Mouse (Mus musculus): ENCODE measurements at regions not wholly inside any gene's neighbourhood (a gene's known extent, or its start where the extent isn't known, plus 50 kb on each side); places are given as distances from the start of the nearest gene placed in this dataset.

DNA sequence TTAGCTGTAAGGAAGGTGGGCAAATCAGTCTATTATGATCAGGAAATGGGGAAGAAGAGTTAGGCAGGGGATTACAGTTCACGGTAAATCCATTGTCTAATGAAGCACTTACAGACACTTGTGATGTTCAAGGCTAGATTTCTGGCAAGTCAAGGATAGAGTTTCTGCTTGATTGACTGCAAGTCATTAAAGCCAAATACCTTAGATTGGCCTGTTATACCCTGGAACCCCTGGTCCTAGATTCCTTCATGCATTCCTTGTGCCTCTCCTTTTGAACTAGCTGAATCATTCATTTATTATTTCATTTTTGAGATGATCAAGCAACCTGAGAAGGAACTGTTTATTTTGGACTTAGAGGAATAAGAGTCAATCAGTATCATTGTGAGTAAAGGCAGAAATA is 597.9 kb downstream of the Ptprc start:
- Histone ChIP-seq H3K9ac (ENCODE audit: low read depth, low read length) (no peak overlapping the region), H3K4me1 (ENCODE audit: control insufficient read depth, insufficient read depth, low read length) (no peaks in the 10 kb centered on the region), H3K27me3 (ENCODE audit: control insufficient read depth, insufficient read depth, low read depth, low read length) (no peaks in the 10 kb centered on the region), H3K9me3 (replicated peaks; ENCODE audit: control insufficient read depth, low read length, poor library complexity, severe bottlenecking) (no peaks in the 10 kb centered on the region), H3K4me2 (ENCODE audit: low read length) (no peak overlapping the region), H3K36me3 (ENCODE audit: control insufficient read depth, insufficient read depth, low read length) (no peaks in the 10 kb centered on the region), H3K27ac (ENCODE audit: low read length) (no peak overlapping the region), H3K4me3 (ENCODE audit: low read depth, low read length) (no peak overlapping the region)
- 57% methylated on average over 1 of the region's 1 CpGs for WGBS
- ATAC-seq, result no peak

- WGBS, result 84% methylated on average over 9 of the region's 9 CpGs
- H3K36me3 ChIP-seq (ENCODE audit: control insufficient read depth, insufficient read depth, low read length), result no peaks in the 10 kb centered on the region
- no peak overlapping the region for H3K9ac ChIP-seq (ENCODE audit: low read depth, low read length)
- no peak overlapping the region for H3K4me3 ChIP-seq (ENCODE audit: low read depth, low read length)
- no peak overlapping the region for H3K27ac ChIP-seq (ENCODE audit: low read length)
- no peak overlapping the region for H3K4me2 ChIP-seq (ENCODE audit: low read length)
- ATAC-seq, result no peak
- H3K4me1 ChIP-seq (ENCODE audit: control insufficient read depth, insufficient read depth, low read length), result no peaks in the 10 kb centered on the region
- H3K9me3 ChIP-seq (replicated peaks; ENCODE audit: control insufficient read depth, low read length, poor library complexity, severe bottlenecking), result no peaks in the 10 kb centered on the region
- H3K27me3 ChIP-seq (ENCODE audit: control insufficient read depth, insufficient read depth, low read depth, low read length), result no peaks in the 10 kb centered on the region
Observed at GRCm38 (mm10) chr1:137576174-137576573, 599.3 kb downstream of the Ptprc start.

DNA sequence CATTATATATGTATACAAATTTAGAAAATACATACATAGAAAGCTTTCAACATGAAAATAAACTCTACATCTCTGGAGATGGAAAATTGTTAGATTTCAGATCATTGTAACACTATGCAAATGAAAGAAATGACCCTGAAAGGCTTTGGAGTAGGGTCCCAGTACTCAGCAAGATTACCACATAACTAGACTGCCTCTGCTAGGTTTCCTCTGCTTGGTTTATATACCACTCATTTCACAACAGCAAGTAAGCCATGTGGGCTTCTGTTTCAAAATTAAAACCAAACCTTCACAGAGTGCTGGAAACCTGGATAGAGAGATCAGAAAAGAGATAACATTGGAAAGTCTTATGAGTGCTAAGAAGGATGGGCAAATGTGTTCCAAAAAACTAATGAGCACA is 600.1 kb downstream of the Ptprc start:
- no peak for ATAC-seq
- H3K4me2 ChIP-seq (ENCODE audit: low read length), result no peak overlapping the region
- H3K4me3 ChIP-seq (ENCODE audit: low read depth, low read length), result no peak overlapping the region

DNA sequence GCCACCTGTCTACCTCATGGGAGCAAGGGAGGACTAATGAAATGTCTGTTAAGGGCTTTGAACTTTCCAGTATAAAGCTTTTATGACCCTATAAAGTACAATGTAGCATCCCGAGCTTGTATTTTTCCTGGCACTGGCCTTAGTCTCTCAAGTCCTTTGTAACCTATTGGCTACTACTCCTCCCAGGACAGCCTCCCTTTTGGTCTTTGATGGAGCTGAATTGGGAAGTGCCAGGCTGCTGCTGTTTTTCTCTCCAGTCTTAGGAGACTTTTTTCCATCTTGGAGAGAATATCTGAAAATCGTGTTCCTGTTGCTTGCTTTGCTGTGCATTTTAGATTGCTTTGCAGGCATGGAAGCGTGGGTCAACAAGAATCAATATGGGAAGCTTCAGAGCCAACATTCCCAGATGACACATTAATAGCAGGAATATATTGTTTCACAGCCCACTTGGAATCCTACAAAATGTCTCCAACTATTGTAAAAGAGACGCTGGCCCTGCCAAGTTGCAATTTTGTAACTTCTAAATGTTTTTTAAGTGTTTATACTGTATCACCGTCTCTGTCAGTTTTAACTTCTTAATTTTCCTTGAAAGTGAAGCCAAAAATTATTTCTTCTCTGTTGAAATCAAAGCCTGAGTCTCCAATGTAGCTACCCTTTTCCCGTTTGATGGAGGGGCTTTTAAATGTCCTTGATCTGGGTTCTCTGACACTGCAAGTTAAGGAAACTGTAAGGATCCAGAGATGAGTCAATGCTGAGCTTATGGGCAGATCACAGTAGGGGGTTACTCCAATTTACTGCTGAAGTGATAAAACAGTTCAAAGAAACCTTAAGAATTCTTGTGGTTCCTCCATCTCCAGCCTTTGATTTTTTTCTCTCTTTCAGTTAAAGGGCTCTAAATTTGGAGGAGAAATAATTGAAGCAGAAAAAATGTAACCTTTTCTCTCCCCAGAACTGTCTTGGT is 603.3 kb downstream of the Ptprc start:
- Histone ChIP-seq H3K27ac (ENCODE audit: low read length) (no peak overlapping the region), H3K4me2 (ENCODE audit: low read length) (no peak overlapping the region), H3K9ac (ENCODE audit: low read depth, low read length) (no peak overlapping the region), H3K27me3 (ENCODE audit: control insufficient read depth, insufficient read depth, low read depth, low read length) (no peaks in the 10 kb centered on the region), H3K9me3 (replicated peaks; ENCODE audit: control insufficient read depth, low read length, poor library complexity, severe bottlenecking) (no peaks in the 10 kb centered on the region), H3K36me3 (ENCODE audit: control insufficient read depth, insufficient read depth, low read length) (no peaks in the 10 kb centered on the region), H3K4me3 (ENCODE audit: low read depth, low read length) (no peak overlapping the region), H3K4me1 (ENCODE audit: control insufficient read depth, insufficient read depth, low read length) (no peaks in the 10 kb centered on the region)
- no peak for ATAC-seq
- 79% methylated on average over 6 of the region's 6 CpGs for WGBS

More for the DNA sequence above, 600.1 kb downstream of the Ptprc start:
- H3K9me3 ChIP-seq (replicated peaks; ENCODE audit: control insufficient read depth, low read length, poor library complexity, severe bottlenecking), result no peaks in the 10 kb centered on the region
- H3K9ac ChIP-seq (ENCODE audit: low read depth, low read length), result no peak overlapping the region
- no peak overlapping the region for H3K27ac ChIP-seq (ENCODE audit: low read length)
- H3K36me3 ChIP-seq (ENCODE audit: control insufficient read depth, insufficient read depth, low read length), result no peaks in the 10 kb centered on the region
- no peaks in the 10 kb centered on the region for H3K27me3 ChIP-seq (ENCODE audit: control insufficient read depth, insufficient read depth, low read depth, low read length)
- H3K4me1 ChIP-seq (ENCODE audit: control insufficient read depth, insufficient read depth, low read length), result no peaks in the 10 kb centered on the region

DNA sequence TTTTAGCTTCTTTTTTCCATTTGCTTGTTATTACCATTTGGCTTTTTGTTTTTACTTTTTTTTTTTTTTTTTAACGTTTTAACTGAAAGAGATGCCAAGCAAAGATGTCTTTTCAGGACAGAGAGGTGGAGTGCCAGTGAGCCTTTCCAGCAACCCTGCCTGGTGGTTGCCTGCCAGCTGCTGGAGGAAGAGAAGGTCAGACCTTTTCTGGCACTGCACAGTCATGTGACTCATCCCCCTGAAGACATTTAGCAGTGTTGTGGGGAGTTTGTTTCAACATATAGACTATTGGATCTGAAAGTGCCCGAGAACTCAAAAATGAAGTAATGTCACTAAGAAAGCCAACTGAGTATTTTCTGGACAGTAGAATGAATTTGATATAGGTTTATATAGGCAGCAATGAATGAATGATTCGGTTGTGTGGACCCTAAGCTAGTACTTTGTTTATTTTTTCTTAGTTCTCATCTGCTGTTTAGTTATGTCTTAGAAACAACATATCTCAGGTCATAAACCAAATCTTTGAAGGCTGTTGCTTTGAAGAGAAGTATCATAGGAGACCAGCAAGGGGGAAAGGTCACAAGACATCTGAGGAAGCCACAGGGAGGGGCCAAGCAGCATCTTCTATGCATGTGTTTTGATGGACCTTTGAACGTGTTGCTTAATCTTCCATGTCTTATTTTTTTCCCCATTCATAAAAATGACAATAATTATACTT is 604.2 kb downstream of the Ptprc start:
- no peaks in the 10 kb centered on the region for H3K9me3 ChIP-seq (replicated peaks; ENCODE audit: control insufficient read depth, low read length, poor library complexity, severe bottlenecking)
- H3K36me3 ChIP-seq (ENCODE audit: control insufficient read depth, insufficient read depth, low read length), result no peaks in the 10 kb centered on the region
- H3K4me1 ChIP-seq (ENCODE audit: control insufficient read depth, insufficient read depth, low read length), result no peaks in the 10 kb centered on the region
- 77% methylated on average over 4 of the region's 4 CpGs for WGBS
- no peak overlapping the region for H3K9ac ChIP-seq (ENCODE audit: low read depth, low read length)
- H3K27ac ChIP-seq (ENCODE audit: low read length), result no peak overlapping the region
- H3K4me2 ChIP-seq (ENCODE audit: low read length), result no peak overlapping the region
- no peak for ATAC-seq
- no peak overlapping the region for H3K4me3 ChIP-seq (ENCODE audit: low read depth, low read length)
- H3K27me3 ChIP-seq (ENCODE audit: control insufficient read depth, insufficient read depth, low read depth, low read length), result no peaks in the 10 kb centered on the region

- no peak overlapping the region for H3K27ac ChIP-seq (ENCODE audit: low read length)
- H3K4me1 ChIP-seq (ENCODE audit: control insufficient read depth, insufficient read depth, low read length), result no peaks in the 10 kb centered on the region
- no peak overlapping the region for H3K4me3 ChIP-seq (ENCODE audit: low read depth, low read length)
- no peak overlapping the region for H3K9ac ChIP-seq (ENCODE audit: low read depth, low read length)
- no peaks in the 10 kb centered on the region for H3K9me3 ChIP-seq (replicated peaks; ENCODE audit: control insufficient read depth, low read length, poor library complexity, severe bottlenecking)
- H3K27me3 ChIP-seq (ENCODE audit: control insufficient read depth, insufficient read depth, low read depth, low read length), result no peaks in the 10 kb centered on the region
- ATAC-seq, result no peak
- H3K4me2 ChIP-seq (ENCODE audit: low read length), result no peak overlapping the region
- H3K36me3 ChIP-seq (ENCODE audit: control insufficient read depth, insufficient read depth, low read length), result no peaks in the 10 kb centered on the region
- WGBS, result 95% methylated on average over 1 of the region's 1 CpGs
Observed at GRCm38 (mm10) chr1:137567526-137567925, 607.3 kb upstream of the Nr5a2 start.

DNA sequence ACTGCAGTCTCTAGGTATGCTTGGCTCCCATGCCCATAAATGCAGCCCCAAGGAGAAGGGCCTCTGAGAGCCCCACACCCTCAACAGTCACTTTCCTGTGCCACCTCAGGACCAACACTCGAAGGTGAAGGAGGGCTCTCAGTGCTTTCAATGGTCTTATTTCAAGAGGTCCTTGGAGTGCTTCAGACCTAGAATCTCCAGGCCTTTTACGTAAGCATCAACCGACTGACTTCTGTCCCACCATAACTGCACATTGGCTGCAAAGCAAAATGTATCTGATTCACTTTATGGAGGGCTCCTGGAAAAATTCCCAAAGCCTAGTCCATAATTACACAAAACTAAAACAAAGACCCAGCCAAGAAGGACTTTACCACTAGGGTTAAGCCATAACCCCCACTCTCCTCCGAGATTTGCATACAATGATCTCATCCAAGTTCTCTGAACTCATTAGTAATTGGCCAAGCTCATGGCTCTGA is 605.4 kb upstream of the Nr5a2 start:
- Histone ChIP-seq H3K9ac (ENCODE audit: low read depth, low read length) (no peak overlapping the region), H3K4me1 (ENCODE audit: control insufficient read depth, insufficient read depth, low read length) (no peaks in the 10 kb centered on the region), H3K27me3 (ENCODE audit: control insufficient read depth, insufficient read depth, low read depth, low read length) (no peaks in the 10 kb centered on the region), H3K27ac (ENCODE audit: low read length) (no peak overlapping the region), H3K4me2 (ENCODE audit: low read length) (no peak overlapping the region), H3K9me3 (replicated peaks; ENCODE audit: control insufficient read depth, low read length, poor library complexity, severe bottlenecking) (no peaks in the 10 kb centered on the region), H3K4me3 (ENCODE audit: low read depth, low read length) (no peak overlapping the region), H3K36me3 (ENCODE audit: control insufficient read depth, insufficient read depth, low read length) (no peaks in the 10 kb centered on the region)
- WGBS, result 89% methylated on average over 4 of the region's 4 CpGs
- ATAC-seq, result no peak

GRCm38 (mm10) chr1:137561686-137562085 is 601.4 kb upstream of the Nr5a2 start:
- 77% methylated on average over 3 of the region's 3 CpGs for WGBS
- no peak for ATAC-seq
- H3K4me3 ChIP-seq (ENCODE audit: low read depth, low read length), result no peak overlapping the region

More at GRCm38 (mm10) chr1:137561686-137562085, 601.4 kb upstream of the Nr5a2 start:
- Histone ChIP-seq H3K4me2 (ENCODE audit: low read length) (no peak overlapping the region), H3K27ac (ENCODE audit: low read length) (no peak overlapping the region), H3K27me3 (ENCODE audit: control insufficient read depth, insufficient read depth, low read depth, low read length) (no peaks in the 10 kb centered on the region), H3K9ac (ENCODE audit: low read depth, low read length) (no peak overlapping the region), H3K36me3 (ENCODE audit: control insufficient read depth, insufficient read depth, low read length) (no peaks in the 10 kb centered on the region), H3K4me1 (ENCODE audit: control insufficient read depth, insufficient read depth, low read length) (no peaks in the 10 kb centered on the region), H3K9me3 (replicated peaks; ENCODE audit: control insufficient read depth, low read length, poor library complexity, severe bottlenecking) (no peaks in the 10 kb centered on the region)
